Mouse (Mus musculus) liver, adult 2 months (tissue): Measurements from ENCODE around the gene Il11.

Experiments used
- CTCF ChIP-seq: fragments of 200-500 bp; IDR thresholded peaks from 2 replicates; pipeline ENCODE4 v1.5.1; 2011; ENCODE audit warnings: low read depth, low read length, control low read depth
- POLR2A ChIP-seq: fragments of 200-500 bp; IDR thresholded peaks from 2 replicates; pipeline ENCODE4 v1.6.1; 2011; ENCODE audit warnings: low read length, control low read depth; ENCODE audit not compliant: insufficient read depth; ENCODE audit errors: extremely low read depth

GRCm38 (mm10) chr7:4776861-4777830 is 5.5 kb downstream of the Il11 start:
- no peak for TF ChIP-seq CTCF
- TF ChIP-seq POLR2A = no peak
